Mouse (Mus musculus) lung, embryonic 15.5 days (tissue): ENCODE measurements at regions not wholly inside any gene's neighbourhood (a gene's known extent, or its start where the extent isn't known, plus 50 kb on each side); places are given as distances from the start of the nearest gene placed in this dataset.

Experiments used
- ATAC-seq: fragments of 200-750 bp; cut with Nextera tagmentation; 2 replicates; pipeline ENCODE4 v1.8.0; 2017; ENCODE audit warnings: moderate number of reproducible peaks, borderline replicate concordance; ENCODE audit not compliant: low FRiP score, low TSS enrichment; ENCODE audit errors: extremely low read depth
- H3K27ac ChIP-seq: fragments of 300-500 bp; sonication (generic); 2 replicates; pipeline ENCODE4 v1.5.1; 2015; ENCODE audit warnings: moderate library complexity, mild to moderate bottlenecking, inconsistent platforms
- H3K27me3 ChIP-seq: fragments of 300-500 bp; sonication (generic); 2 replicates; pipeline ENCODE4 v1.6.1; 2015; ENCODE audit warnings: inconsistent platforms
- H3K36me3 ChIP-seq: fragments of 300-500 bp; sonication (generic); 2 replicates; pipeline ENCODE4 v1.6.1; 2015; ENCODE audit warnings: inconsistent platforms
- H3K4me1 ChIP-seq: fragments of 300-500 bp; sonication (generic); 2 replicates; pipeline ENCODE4 v1.6.1; 2015; ENCODE audit warnings: inconsistent platforms
- H3K4me2 ChIP-seq: fragments of 300-500 bp; sonication (generic); 2 replicates; pipeline ENCODE4 v1.6.1; 2015; ENCODE audit warnings: inconsistent platforms, mild to moderate bottlenecking, moderate library complexity
- H3K4me3 ChIP-seq: fragments of 300-500 bp; sonication (generic); 2 replicates; pipeline ENCODE4 v1.5.1; 2015; ENCODE audit warnings: mild to moderate bottlenecking, inconsistent platforms
- H3K9ac ChIP-seq: fragments of 300-500 bp; sonication (generic); 2 replicates; pipeline ENCODE4 v1.6.1; 2015; ENCODE audit warnings: inconsistent platforms
- H3K9me3 ChIP-seq: fragments of 300-500 bp; sonication (generic); 2 replicates; pipeline ENCODE4 v1.6.1; 2016; ENCODE audit warnings: inconsistent platforms
- WGBS: fragments of 180-500 bp; shearing (Covaris S2); methylation state at CpG from one replicate; pipeline ENCODE4 v1.1.7; 2015; 5-methylcytosine and 5-hydroxymethylcytosine counted together

DNA sequence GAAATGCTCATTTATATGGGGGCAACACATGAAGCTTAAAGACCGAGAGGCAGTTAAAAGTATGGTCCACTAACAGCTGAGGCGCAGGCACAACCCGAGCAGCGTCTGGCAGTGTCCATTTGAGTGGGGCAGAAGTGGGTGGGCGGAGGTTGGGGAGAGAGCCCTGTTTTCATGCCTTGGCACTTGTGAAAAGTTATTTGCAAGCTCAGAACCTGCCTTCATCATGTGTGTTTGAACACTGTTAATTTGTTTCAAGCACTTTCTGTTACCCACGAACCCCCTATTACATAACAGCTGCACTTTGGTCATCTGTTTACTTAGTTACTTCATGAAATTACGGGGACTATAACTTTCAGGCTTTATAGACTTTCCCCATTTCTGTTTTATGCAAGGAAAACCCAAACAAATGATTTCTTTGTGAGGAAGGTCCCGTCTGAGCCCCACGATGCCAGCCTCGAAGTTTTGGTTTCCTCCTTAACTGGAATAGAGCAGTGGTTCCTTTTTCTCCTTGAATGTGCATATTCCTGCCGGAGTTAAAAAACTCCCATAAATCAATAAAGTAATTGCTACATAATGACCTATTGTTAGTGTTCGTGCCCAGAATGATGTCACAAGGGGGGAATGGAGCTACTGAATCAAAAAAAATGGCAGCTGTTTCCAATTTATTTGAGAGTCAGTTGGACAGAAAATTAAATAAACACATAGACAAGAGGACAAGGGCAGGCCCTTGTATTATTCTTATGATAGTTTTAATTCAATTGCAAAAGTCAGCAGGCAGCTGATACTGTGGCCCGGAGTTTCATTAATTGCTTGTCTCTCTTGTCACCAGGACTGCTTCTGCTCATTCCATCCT is 363.6 kb downstream of the Etnk1 start:
- 18% methylated on average over 13 of the region's 13 CpGs for WGBS
- H3K4me1 ChIP-seq, result peaks cover 31% of the 10 kb centered on the region
- no peaks in the 10 kb centered on the region for H3K36me3 ChIP-seq
- H3K4me3 ChIP-seq, result no peak overlapping the region
- H3K9ac ChIP-seq, result no peak overlapping the region
- peak; percentile 42; the same call in 1 of the 2 replicates for ATAC-seq
- H3K4me2 ChIP-seq, result peak overlapping the region; percentile 24; the same call in 1 of the 2 replicates
- peaks cover 4% of the 10 kb centered on the region; the same call in 1 of the 2 replicates for H3K27me3 ChIP-seq
- H3K9me3 ChIP-seq, result no peaks in the 10 kb centered on the region
- H3K27ac ChIP-seq, result peak overlapping the region; percentile 67; the same call in 1 of the 2 replicates

GRCm38 (mm10) chr6:143531477-143531876 is 364.5 kb downstream of the Etnk1 start:
- peak; percentile 60; the same call in 1 of the 2 replicates for ATAC-seq
- Histone ChIP-seq H3K27ac (peak overlapping the region; percentile 67), H3K27me3 (peaks cover 4% of the 10 kb centered on the region; the same call in 1 of the 2 replicates), H3K4me2 (no peak overlapping the region), H3K4me1 (peaks cover 37% of the 10 kb centered on the region), H3K9ac (no peak overlapping the region), H3K9me3 (no peaks in the 10 kb centered on the region), H3K4me3 (no peak overlapping the region), H3K36me3 (no peaks in the 10 kb centered on the region)
- WGBS, result 26% methylated on average over 6 of the region's 6 CpGs

GRCm38 (mm10) chr6:143532380-143532779 is 365.4 kb downstream of the Etnk1 start:
- Histone ChIP-seq H3K9ac (no peak overlapping the region), H3K4me3 (no peak overlapping the region), H3K36me3 (no peaks in the 10 kb centered on the region), H3K27ac (no peak overlapping the region), H3K4me2 (no peak overlapping the region), H3K4me1 (peaks cover 40% of the 10 kb centered on the region), H3K9me3 (no peaks in the 10 kb centered on the region), H3K27me3 (peaks cover 4% of the 10 kb centered on the region; the same call in 1 of the 2 replicates)
- ATAC-seq, result no peak
- WGBS, result 89% methylated on average over 12 of the region's 12 CpGs

DNA sequence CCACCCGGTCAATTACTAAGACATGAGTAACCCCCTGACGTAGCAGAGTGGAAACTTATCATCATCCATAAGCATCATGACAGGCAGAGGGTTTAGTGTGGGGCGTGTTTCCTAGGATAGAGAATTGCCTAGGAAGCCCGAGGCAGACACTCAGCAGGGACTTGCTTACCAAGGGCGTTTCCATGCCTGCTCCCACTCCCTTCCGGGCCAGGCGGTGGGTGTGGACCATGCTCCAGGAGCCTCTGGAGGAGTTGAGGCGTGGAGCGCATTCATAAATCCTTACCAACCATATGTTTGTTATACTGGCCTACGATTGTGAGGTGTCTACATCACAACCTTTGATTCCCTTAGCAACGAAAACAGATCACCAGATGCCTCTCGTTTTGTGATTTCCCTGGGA is 368.2 kb downstream of the Etnk1 start:
- WGBS, result 59% methylated on average over 12 of the region's 12 CpGs
- no peak for ATAC-seq

GRCm38 (mm10) chr6:143535726-143536125 is 368.7 kb downstream of the Etnk1 start:
- peak overlapping the region; percentile 27; the same call in 1 of the 2 replicates for H3K4me2 ChIP-seq
- H3K27ac ChIP-seq, result peak overlapping the region; percentile 56
- H3K27me3 ChIP-seq, result peaks cover 4% of the 10 kb centered on the region; the same call in 1 of the 2 replicates
- H3K36me3 ChIP-seq, result no peaks in the 10 kb centered on the region
- WGBS, result 68% methylated on average over 15 of the region's 15 CpGs
- H3K4me3 ChIP-seq, result no peak overlapping the region
- no peaks in the 10 kb centered on the region for H3K9me3 ChIP-seq
- no peak for ATAC-seq
- H3K9ac ChIP-seq, result no peak overlapping the region
- peaks cover 35% of the 10 kb centered on the region for H3K4me1 ChIP-seq

More for the DNA sequence above, 368.2 kb downstream of the Etnk1 start:
- Histone ChIP-seq H3K4me3 (no peak overlapping the region), H3K27ac (no peak overlapping the region), H3K9me3 (no peaks in the 10 kb centered on the region), H3K4me1 (peaks cover 40% of the 10 kb centered on the region), H3K9ac (no peak overlapping the region), H3K27me3 (peaks cover 4% of the 10 kb centered on the region; the same call in 1 of the 2 replicates), H3K4me2 (no peak overlapping the region), H3K36me3 (no peaks in the 10 kb centered on the region)

DNA sequence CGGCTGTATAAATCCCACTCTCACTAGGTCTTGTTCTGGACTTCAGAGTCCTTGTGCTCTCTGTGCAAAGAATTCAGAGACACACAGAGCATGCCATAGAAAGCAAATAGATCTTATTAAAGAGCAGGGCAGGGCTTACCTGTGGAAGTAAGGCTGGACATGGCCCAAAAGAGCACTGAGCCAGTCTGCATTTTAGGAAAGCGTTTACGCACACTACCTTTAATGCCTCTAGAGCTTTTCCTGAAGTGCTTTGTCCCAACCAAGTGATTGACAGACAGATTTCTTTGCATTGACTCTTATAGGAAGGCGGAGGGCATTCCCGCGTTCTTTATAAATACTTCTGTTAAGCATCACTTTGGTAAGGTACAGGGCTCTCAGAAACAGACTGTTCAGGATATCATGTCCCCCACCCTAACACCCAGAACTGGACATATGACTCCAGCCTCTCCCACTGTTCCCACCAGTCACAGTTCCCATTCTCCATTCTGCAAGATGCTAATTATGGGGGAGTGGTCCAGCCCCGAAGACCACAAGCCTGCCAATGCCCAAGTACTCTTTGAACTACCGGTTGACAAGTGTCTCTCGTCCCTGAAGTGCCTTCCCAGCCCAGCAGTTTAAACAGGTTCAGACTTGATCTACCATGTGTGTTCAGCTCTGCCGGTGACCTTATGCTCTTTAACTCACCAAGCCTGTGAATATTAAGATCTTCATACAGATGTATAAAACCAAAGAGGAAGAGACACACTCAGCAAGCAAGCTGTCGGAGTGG is 369.7 kb downstream of the Etnk1 start:
- 0 out of 2 replicates have a peak overlapping the region, but pooled peaks have one; percentile 27 for H3K4me2 ChIP-seq
- WGBS, result 60% methylated on average over 11 of the region's 11 CpGs
- peaks cover 4% of the 10 kb centered on the region; the same call in 1 of the 2 replicates for H3K27me3 ChIP-seq
- H3K9me3 ChIP-seq, result no peaks in the 10 kb centered on the region
- no peak overlapping the region for H3K9ac ChIP-seq
- ATAC-seq, result peak; percentile 40; the same call in 1 of the 2 replicates
- peaks cover 25% of the 10 kb centered on the region for H3K4me1 ChIP-seq
- no peaks in the 10 kb centered on the region for H3K36me3 ChIP-seq
- H3K4me3 ChIP-seq, result no peak overlapping the region
- peak overlapping the region; percentile 56 for H3K27ac ChIP-seq

GRCm38 (mm10) chr6:143547406-143547903 is 380.4 kb downstream of the Etnk1 start:
- H3K9me3 ChIP-seq, result no peaks in the 10 kb centered on the region
- no peak overlapping the region for H3K4me3 ChIP-seq
- H3K4me1 ChIP-seq, result 0 out of 2 replicates have a peak, but pooled peaks cover 6% of the 10 kb centered on the region
- WGBS, result 31% methylated on average over 10 of the region's 10 CpGs
- H3K9ac ChIP-seq, result no peak overlapping the region
- no peaks in the 10 kb centered on the region for H3K36me3 ChIP-seq
- H3K4me2 ChIP-seq, result 0 out of 2 replicates have a peak overlapping the region, but pooled peaks have one; percentile 3
- H3K27me3 ChIP-seq, result no peaks in the 10 kb centered on the region
- H3K27ac ChIP-seq, result no peak overlapping the region
- no peak for ATAC-seq

- Histone ChIP-seq H3K4me2 (no peak overlapping the region), H3K9ac (no peak overlapping the region), H3K9me3 (no peaks in the 10 kb centered on the region), H3K4me1 (0 out of 2 replicates have a peak, but pooled peaks cover 13% of the 10 kb centered on the region), H3K4me3 (no peak overlapping the region), H3K27ac (no peak overlapping the region), H3K27me3 (no peaks in the 10 kb centered on the region), H3K36me3 (no peaks in the 10 kb centered on the region)
- 73% methylated on average over 3 of the region's 3 CpGs for WGBS
- ATAC-seq, result no peak
These were observed 387.9 kb downstream of the Etnk1 start for GRCm38 (mm10) chr6:143554946-143555345.

DNA sequence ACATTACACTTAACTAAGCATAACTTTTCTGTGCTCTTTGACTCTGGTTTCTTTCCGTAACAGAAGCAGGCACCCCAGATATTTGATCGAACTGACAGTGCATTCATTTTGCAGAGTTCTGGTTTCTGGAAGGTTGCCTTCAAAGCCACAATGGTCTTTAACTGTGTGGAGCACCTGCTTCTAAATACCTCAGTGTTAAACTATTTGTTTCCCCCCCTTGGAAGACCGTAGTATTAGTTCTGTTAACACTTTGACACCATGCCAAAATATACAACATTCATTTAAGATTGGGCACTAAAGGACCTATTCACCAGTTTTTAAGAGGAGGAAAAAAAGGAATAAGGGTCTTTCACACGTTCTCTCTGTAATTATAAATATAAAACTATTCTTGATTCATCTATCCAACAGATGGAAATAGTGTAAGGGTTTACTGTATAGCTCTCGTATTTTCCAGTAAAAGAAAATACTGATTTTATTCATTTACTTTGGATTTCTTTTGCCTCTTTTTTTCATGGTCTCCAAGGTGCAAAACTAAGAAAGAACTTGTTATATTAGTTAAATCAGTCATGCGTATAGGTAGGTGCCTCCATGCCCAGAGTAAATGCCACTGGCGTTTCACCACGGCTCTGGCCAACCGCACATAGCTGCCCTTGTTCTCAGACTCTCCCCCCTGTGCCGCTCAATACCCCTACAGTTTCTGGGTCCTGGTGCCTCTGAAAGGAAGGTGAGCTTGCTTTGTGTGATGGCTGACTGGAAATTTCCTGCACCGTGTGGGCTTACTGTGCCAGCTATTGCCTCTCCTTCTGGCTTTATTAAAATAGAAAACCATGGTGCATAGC is 391.2 kb downstream of the Etnk1 start:
- Histone ChIP-seq H3K4me3 (no peak overlapping the region), H3K36me3 (no peaks in the 10 kb centered on the region), H3K27me3 (no peaks in the 10 kb centered on the region), H3K4me1 (0 out of 2 replicates have a peak, but pooled peaks cover 13% of the 10 kb centered on the region), H3K27ac (peak overlapping the region; percentile 65), H3K9ac (no peak overlapping the region), H3K9me3 (no peaks in the 10 kb centered on the region), H3K4me2 (no peak overlapping the region; the same call in 1 of the 2 replicates)
- WGBS, result 47% methylated on average over 11 of the region's 11 CpGs
- peak; percentile 75; the same call in 1 of the 2 replicates for ATAC-seq

GRCm38 (mm10) chr6:143559316-143559715 is 392.3 kb downstream of the Etnk1 start:
- Histone ChIP-seq H3K36me3 (no peaks in the 10 kb centered on the region), H3K9me3 (no peaks in the 10 kb centered on the region), H3K27ac (no peak overlapping the region), H3K9ac (no peak overlapping the region), H3K27me3 (no peaks in the 10 kb centered on the region), H3K4me2 (no peak overlapping the region), H3K4me1 (0 out of 2 replicates have a peak, but pooled peaks cover 13% of the 10 kb centered on the region), H3K4me3 (no peak overlapping the region)
- no peak for ATAC-seq
- WGBS, result 53% methylated on average over 4 of the region's 4 CpGs
